Mouse (Mus musculus) MEL (cell line): ENCODE results near the gene Tshb.

Experiments used
- CHD1 ChIP-seq: IDR thresholded peaks from 2 replicates; pipeline ENCODE4 v1.6.1; 2012; ENCODE audit warnings: low read depth, mild to moderate bottlenecking, inconsistent platforms, low read length, improper control_type of control experiment
- CHD2 ChIP-seq: IDR thresholded peaks from 2 replicates; pipeline ENCODE4 v1.6.1; 2011; ENCODE audit warnings: low read length, improper control_type of control experiment
- EP300 ChIP-seq, 2 experiments: IDR thresholded peaks; 2 replicates each; pipeline ENCODE4 v1.6.1; 2011; ENCODE audit warnings: improper control_type of control experiment in 2 of 2, low read length in 2 of 2, low read depth in 1 of 2, mild to moderate bottlenecking in 1 of 2
- ETS1 ChIP-seq: IDR thresholded peaks from 2 replicates; pipeline ENCODE4 v1.6.1; 2012; ENCODE audit warnings: low read depth, mild to moderate bottlenecking, inconsistent platforms, low read length, improper control_type of control experiment, moderate library complexity
- GATA1 ChIP-seq: IDR thresholded peaks from 2 replicates; pipeline ENCODE4 v1.6.1; 2011; ENCODE audit warnings: low read depth, low read length, improper control_type of control experiment
- JUND ChIP-seq: IDR thresholded peaks from 2 replicates; pipeline ENCODE4 v1.6.1; 2011; ENCODE audit warnings: low read depth, mild to moderate bottlenecking, improper control_type of control experiment, low read length
- MAX ChIP-seq: IDR thresholded peaks from 2 replicates; pipeline ENCODE4 v1.6.1; 2011; ENCODE audit warnings: low read length, improper control_type of control experiment
- MAZ ChIP-seq: IDR thresholded peaks from 2 replicates; pipeline ENCODE4 v1.6.1; 2012; ENCODE audit warnings: low read depth, mild to moderate bottlenecking, inconsistent platforms, low read length, improper control_type of control experiment
- RAD21 ChIP-seq: IDR thresholded peaks from 2 replicates; pipeline ENCODE4 v1.6.1; 2011; ENCODE audit warnings: mild to moderate bottlenecking, low read depth, low read length, improper control_type of control experiment
- ZNF384 ChIP-seq: IDR thresholded peaks from 2 replicates; pipeline ENCODE4 v1.6.1; 2012; ENCODE audit warnings: low read depth, mild to moderate bottlenecking, inconsistent platforms, low read length, improper control_type of control experiment

- TF ChIP-seq RAD21 (no peak), MAZ (no peak), GATA1 (no peak), ZNF384 (no peak), ETS1 (no peak), CHD2 (no peak), CHD1 (no peak), EP300 (IDR thresholded peaks at IDR 0.05; ENCODE audit: low read depth in 1 of 2, low read length in 2 of 2) (no peak), MAX (no peak), JUND (no peak)
Measured at GRCm38 (mm10) chr3:102751536-102751935, 31.0 kb downstream of the Tshb start.
